Mouse (Mus musculus) spleen, adult 2 months (tissue): ENCODE data around the gene C87436.

Experiments used
- CTCF ChIP-seq: fragments of 200-500 bp; IDR thresholded peaks from 2 replicates; pipeline ENCODE4 v1.5.1; 2011; ENCODE audit warnings: mild to moderate bottlenecking, inconsistent platforms; ENCODE audit not compliant: insufficient read depth, insufficient read length, insufficient replicate concordance; ENCODE audit errors: extremely low read depth
- POLR2A ChIP-seq: fragments of 200-500 bp; IDR thresholded peaks from 2 replicates; pipeline ENCODE4 v1.6.1; 2011; ENCODE audit warnings: low read depth, low read length, inconsistent platforms

GRCm38 (mm10) chr6:86494767-86495166, 56.6 kb downstream of the C87436 start:
- TF ChIP-seq POLR2A (no peak), CTCF (no peak)
